Mouse (Mus musculus): ENCODE measurements around the gene Dpep1. TPM values are rescaled to one million over a fixed set of nuclear protein-coding genes. Genes with fewer than 3 reads are reported as not detected.

Dpep1 gene
- polyA plus RNA-seq, 1 experiment from 2014 or later: not detected

DNA sequence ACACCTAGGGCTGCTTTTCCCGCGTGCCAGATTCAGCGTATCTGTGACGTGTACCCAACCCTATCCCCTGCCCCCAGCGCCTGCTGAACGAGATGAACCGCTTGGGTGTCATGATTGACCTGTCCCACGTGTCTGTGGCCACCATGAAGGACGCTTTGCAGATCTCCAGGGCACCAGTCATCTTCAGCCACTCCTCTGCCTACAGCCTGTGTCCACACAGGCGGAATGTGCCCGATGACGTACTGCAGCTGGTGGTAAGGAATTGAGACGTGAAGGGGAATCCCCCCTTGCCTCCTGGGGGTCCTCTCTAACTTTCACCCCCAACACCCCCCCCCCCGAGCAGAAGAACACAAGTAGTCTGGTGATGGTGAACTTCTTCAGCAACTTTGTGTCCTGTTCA lies 13.8 kb downstream of the Dpep1 start:
- Histone ChIP-seq H3K27ac (ENCODE audit: low read depth, low read length) (no peak overlapping the region), H3K36me3 (ENCODE audit: control insufficient read depth, insufficient read depth, low read length) (no peaks in the 10 kb centered on the region), H3K4me2 (ENCODE audit: low read depth, low read length) (no peak overlapping the region), H3K27me3 (ENCODE audit: control insufficient read depth, insufficient read depth, low read length) (no peaks in the 10 kb centered on the region), H3K4me3 (ENCODE audit: low read depth, low read length) (no peak overlapping the region), H3K4me1 (ENCODE audit: control insufficient read depth, insufficient read depth, low read length) (no peaks in the 10 kb centered on the region), H3K9ac (replicated peaks; ENCODE audit: low read depth, low read length) (no peak overlapping the region), H3K9me3 (ENCODE audit: control insufficient read depth, low read length) (no peaks in the 10 kb centered on the region)
- ATAC-seq (ENCODE audit: low read depth): no peak
- 75% methylated on average over 14 of the region's 14 CpGs for WGBS

DNA sequence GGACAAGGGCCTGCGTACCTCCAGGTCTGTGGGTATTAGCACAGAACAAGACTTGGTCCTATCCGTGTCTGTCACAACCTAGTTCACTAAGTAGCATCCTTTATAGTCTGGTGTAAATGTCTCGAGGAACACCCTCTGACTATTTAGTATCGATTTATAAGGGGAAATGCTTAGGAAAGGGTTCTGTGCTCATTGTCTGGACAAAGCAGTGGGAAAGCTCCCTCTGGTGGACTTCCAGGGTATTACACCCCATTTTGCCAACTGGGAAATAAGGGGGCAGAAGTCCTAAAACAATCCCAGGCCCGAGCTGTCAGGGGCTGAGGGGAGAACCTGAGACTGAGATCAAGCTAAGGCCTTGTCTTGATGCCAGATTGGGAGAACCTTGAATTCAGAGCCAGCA lies 16.2 kb downstream of the Dpep1 start:
- no peak overlapping the region for H3K27ac ChIP-seq (ENCODE audit: low read depth, low read length)
- H3K4me3 ChIP-seq (ENCODE audit: low read depth, low read length): no peak overlapping the region
- H3K36me3 ChIP-seq (ENCODE audit: control insufficient read depth, insufficient read depth, low read length): peaks cover 11% of the 10 kb centered on the region
- H3K27me3 ChIP-seq (ENCODE audit: control insufficient read depth, insufficient read depth, low read length): no peaks in the 10 kb centered on the region
- H3K4me1 ChIP-seq (ENCODE audit: control insufficient read depth, insufficient read depth, low read length): no peaks in the 10 kb centered on the region
- H3K9me3 ChIP-seq (ENCODE audit: control insufficient read depth, low read length): no peaks in the 10 kb centered on the region
- H3K9ac ChIP-seq (replicated peaks; ENCODE audit: low read depth, low read length): no peak overlapping the region
- WGBS: 20% methylated on average over 5 of the region's 5 CpGs
- peak; percentile 11; the same call in 1 of the 2 replicates for ATAC-seq (ENCODE audit: low read depth)
- no peak overlapping the region for H3K4me2 ChIP-seq (ENCODE audit: low read depth, low read length)

DNA sequence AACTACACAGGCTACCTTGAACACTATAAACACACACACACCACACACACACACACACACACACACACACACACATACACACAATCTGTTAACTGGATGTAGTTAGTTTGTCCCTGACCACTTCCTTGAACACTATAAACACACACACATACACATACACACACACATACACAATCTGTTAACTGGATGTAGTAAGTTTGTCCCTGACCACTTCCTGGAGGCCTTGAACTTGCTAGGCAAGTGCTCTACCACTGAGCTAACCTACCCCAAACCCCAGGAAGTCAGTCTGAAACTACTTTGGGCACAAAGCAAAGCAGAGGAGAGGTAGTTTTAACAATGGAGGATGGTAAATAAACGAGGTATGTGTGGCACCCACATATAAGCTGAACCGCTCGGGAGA lies 17.5 kb downstream of the Dpep1 start:
- Histone ChIP-seq H3K9ac (replicated peaks; ENCODE audit: low read depth, low read length) (no peak overlapping the region), H3K36me3 (ENCODE audit: control insufficient read depth, insufficient read depth, low read length) (peaks cover 16% of the 10 kb centered on the region), H3K4me2 (ENCODE audit: low read depth, low read length) (no peak overlapping the region), H3K27ac (ENCODE audit: low read depth, low read length) (no peak overlapping the region), H3K27me3 (ENCODE audit: control insufficient read depth, insufficient read depth, low read length) (no peaks in the 10 kb centered on the region), H3K4me1 (ENCODE audit: control insufficient read depth, insufficient read depth, low read length) (no peaks in the 10 kb centered on the region), H3K4me3 (ENCODE audit: low read depth, low read length) (no peak overlapping the region), H3K9me3 (ENCODE audit: control insufficient read depth, low read length) (no peaks in the 10 kb centered on the region)
- ATAC-seq (ENCODE audit: low read depth): no peak
- 89% methylated on average over 3 of the region's 3 CpGs for WGBS

DNA sequence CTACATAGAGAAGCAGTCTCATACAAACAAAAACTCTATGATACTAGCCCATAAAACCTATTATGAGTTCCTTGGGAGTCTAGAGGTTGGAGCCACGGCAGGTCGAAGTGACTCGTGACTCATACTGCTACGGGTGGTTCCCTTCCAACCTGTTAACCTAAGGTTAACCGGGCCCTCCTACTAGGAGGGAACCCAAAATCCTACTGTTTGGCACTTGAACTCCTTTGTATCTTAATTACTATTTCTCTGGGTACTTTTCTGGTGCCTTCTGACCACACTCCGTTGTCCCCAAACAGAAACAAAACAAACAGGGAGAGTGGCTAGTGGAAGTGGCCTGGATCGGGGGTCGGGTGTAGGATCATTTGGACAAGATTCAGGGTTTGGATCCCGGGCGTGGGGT lies 25.8 kb downstream of the Dpep1 start:
- Histone ChIP-seq H3K9ac (replicated peaks; ENCODE audit: low read depth, low read length) (peak overlapping the region; percentile 97), H3K27me3 (ENCODE audit: control insufficient read depth, insufficient read depth, low read length) (no peaks in the 10 kb centered on the region), H3K36me3 (ENCODE audit: control insufficient read depth, insufficient read depth, low read length) (peaks cover 24% of the 10 kb centered on the region), H3K9me3 (ENCODE audit: control insufficient read depth, low read length) (no peaks in the 10 kb centered on the region), H3K4me2 (ENCODE audit: low read depth, low read length) (peak overlapping the region; percentile 71), H3K4me1 (ENCODE audit: control insufficient read depth, insufficient read depth, low read length) (peaks cover 14% of the 10 kb centered on the region), H3K4me3 (ENCODE audit: low read depth, low read length) (peak overlapping the region; percentile 92), H3K27ac (ENCODE audit: low read depth, low read length) (no peak overlapping the region)
- no peak for ATAC-seq (ENCODE audit: low read depth)
- WGBS: 47% methylated on average over 10 of the region's 10 CpGs

DNA sequence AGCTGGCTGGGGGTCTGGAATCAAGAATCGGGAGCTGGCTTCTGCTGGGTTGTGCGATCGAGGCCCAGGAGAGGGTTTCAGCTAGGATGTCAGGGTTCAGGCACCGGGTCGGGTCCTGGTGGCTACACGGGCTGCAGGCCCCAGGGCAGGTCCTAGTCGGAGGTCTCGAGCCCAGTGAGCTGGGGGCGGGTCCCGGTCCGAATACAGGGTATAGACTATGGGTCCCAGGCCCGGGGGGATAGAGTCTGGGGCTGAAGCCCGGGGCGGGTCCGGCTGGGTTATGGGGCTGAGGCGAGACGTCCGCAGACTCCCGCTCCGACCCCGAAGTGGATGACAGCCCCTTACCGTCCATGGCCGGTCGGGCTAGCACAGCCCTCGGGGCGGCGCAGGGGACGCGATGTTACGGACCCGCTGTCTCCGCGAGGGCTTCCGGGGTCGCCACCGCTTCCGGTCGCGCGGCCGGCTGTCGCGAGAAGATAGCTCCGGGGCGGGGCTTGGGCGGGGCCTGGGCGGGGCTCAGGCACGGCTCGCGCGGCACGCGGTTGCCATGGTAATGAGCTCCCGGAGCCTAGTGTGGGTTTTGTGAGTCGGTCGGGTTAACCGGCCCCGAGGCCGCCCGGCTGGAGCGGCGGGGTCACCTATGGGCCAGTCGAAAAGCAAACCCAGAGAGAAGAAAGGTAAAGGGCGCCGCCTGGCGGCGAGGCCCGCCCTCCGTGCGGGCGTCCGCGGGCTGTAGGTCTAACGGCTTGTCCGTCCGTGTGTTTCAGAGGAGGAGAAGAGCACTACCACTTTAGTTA lies 26.5 kb downstream of the Dpep1 start, which contains the start of the genes Chmp1a and Spata33:
Gene Chmp1a, minus strand, starts transcription at position 443 of the 797 bp plus-strand sequence.
Gene Spata33, plus strand, starts transcription at position 512 of the 797 bp plus-strand sequence.
- peak within 1 kb of the TSS; percentile 97 for H3K9ac ChIP-seq (replicated peaks; ENCODE audit: low read depth, low read length)
- H3K4me2 ChIP-seq (ENCODE audit: low read depth, low read length): peak within 1 kb of the TSS; percentile 71
- peak within 1 kb of the TSS; percentile 92 for H3K4me3 ChIP-seq (ENCODE audit: low read depth, low read length)
- no peaks in the 10 kb centered on the region for H3K9me3 ChIP-seq (ENCODE audit: control insufficient read depth, low read length)
- no peaks in the 10 kb centered on the region for H3K27me3 ChIP-seq (ENCODE audit: control insufficient read depth, insufficient read depth, low read length)
- peaks cover 14% of the 10 kb centered on the region for H3K4me1 ChIP-seq (ENCODE audit: control insufficient read depth, insufficient read depth, low read length)
- ATAC-seq (ENCODE audit: low read depth): peak; percentile 94
- peaks cover 18% of the 10 kb centered on the region for H3K36me3 ChIP-seq (ENCODE audit: control insufficient read depth, insufficient read depth, low read length)
- WGBS: 1% methylated on average over 73 of the region's 76 CpGs
- peak within 1 kb of the TSS; percentile 4; the same call in 1 of the 2 replicates for H3K27ac ChIP-seq (ENCODE audit: low read depth, low read length)

DNA sequence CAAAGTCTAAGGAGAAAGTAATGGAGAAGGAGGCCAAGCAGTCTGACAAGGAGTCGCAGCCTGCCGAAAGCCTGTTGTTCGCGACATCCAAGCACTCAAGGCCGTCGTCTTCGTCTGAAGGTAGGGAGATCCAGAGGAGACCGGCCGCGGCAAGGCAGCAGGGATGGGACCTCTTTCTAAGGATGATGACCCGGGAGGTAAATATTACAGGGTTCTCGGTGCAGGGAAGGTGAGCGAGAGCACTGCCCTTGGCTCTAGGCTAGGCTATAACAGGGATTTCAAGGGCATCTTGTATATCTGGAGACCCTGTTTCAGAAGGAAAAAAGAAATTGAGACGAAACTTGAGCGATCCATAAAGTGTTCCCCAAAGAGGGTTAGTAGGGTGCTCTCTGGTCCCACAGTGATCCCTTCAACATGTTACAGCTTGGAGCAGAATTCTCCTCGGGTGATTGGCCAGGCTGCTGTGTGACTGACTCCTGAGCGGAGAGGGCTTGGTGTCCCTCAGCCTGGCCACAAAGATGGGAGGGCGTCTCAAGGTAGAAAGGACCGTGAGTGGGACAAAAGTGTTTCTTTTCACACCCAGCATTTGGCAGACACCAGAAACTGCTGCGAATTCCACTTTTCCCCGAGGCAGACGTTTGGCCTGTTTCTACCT lies 27.2 kb downstream of the Dpep1 start:
- Histone ChIP-seq H3K9ac (replicated peaks; ENCODE audit: low read depth, low read length) (peak overlapping the region; percentile 97), H3K4me3 (ENCODE audit: low read depth, low read length) (peak overlapping the region; percentile 92), H3K4me2 (ENCODE audit: low read depth, low read length) (peak overlapping the region; percentile 71), H3K27me3 (ENCODE audit: control insufficient read depth, insufficient read depth, low read length) (no peaks in the 10 kb centered on the region), H3K4me1 (ENCODE audit: control insufficient read depth, insufficient read depth, low read length) (peaks cover 14% of the 10 kb centered on the region), H3K36me3 (ENCODE audit: control insufficient read depth, insufficient read depth, low read length) (peaks cover 18% of the 10 kb centered on the region), H3K27ac (ENCODE audit: low read depth, low read length) (peak overlapping the region; percentile 4; the same call in 1 of the 2 replicates), H3K9me3 (ENCODE audit: control insufficient read depth, low read length) (no peaks in the 10 kb centered on the region)
- peak; percentile 29 for ATAC-seq (ENCODE audit: low read depth)
- 19% methylated on average over 22 of the region's 22 CpGs for WGBS

DNA sequence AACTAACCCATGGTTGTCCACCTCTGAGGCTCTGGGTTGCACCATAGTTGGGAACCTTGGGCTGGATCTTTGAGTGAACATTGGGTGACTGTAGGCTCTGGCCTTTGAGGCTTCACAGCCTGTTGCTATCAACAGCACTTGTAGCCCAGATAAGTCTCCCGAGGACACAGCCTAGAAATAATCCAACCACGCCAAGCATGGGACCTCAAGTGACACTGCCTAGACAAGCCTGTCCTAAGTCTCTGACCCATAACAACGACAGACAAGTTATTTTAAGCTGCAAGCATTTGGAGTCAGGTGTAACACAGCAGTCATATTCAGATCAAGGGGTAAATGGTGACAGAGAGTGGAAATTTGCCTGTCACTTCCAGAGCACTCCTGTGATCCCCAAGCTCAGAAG lies 29.4 kb downstream of the Dpep1 start:
- no peaks in the 10 kb centered on the region for H3K36me3 ChIP-seq (ENCODE audit: control insufficient read depth, insufficient read depth, low read length)
- no peak overlapping the region for H3K27ac ChIP-seq (ENCODE audit: low read depth, low read length)
- no peak overlapping the region for H3K9ac ChIP-seq (replicated peaks; ENCODE audit: low read depth, low read length)
- no peak overlapping the region for H3K4me3 ChIP-seq (ENCODE audit: low read depth, low read length)
- peaks cover 14% of the 10 kb centered on the region for H3K4me1 ChIP-seq (ENCODE audit: control insufficient read depth, insufficient read depth, low read length)
- no peaks in the 10 kb centered on the region for H3K9me3 ChIP-seq (ENCODE audit: control insufficient read depth, low read length)
- no peak overlapping the region for H3K4me2 ChIP-seq (ENCODE audit: low read depth, low read length)
- WGBS: 84% methylated on average over 3 of the region's 3 CpGs
- no peaks in the 10 kb centered on the region for H3K27me3 ChIP-seq (ENCODE audit: control insufficient read depth, insufficient read depth, low read length)
- ATAC-seq (ENCODE audit: low read depth): no peak

DNA sequence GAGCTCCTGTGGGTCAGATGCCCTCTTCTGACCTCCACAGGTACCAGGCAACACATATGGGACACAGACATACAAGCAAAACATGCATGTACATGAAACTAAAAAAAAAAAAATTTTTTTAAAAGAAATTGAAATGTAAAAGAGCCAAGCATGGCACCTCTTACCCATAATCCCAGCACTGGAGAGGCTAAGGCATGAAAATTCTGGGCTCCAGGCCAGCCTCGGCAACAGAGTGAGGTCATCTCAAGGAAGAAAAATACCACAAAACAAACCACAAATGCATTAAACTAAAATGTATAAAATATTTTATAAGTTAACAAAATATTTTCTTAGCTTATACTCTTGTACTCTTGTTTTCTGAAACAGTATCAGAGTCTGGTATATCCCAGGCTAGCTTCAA lies 34.9 kb downstream of the Dpep1 start:
- Histone ChIP-seq H3K4me1 (ENCODE audit: control insufficient read depth, insufficient read depth, low read length) (peaks cover 14% of the 10 kb centered on the region), H3K9ac (replicated peaks; ENCODE audit: low read depth, low read length) (no peak overlapping the region), H3K27ac (ENCODE audit: low read depth, low read length) (no peak overlapping the region), H3K36me3 (ENCODE audit: control insufficient read depth, insufficient read depth, low read length) (no peaks in the 10 kb centered on the region), H3K4me3 (ENCODE audit: low read depth, low read length) (no peak overlapping the region), H3K27me3 (ENCODE audit: control insufficient read depth, insufficient read depth, low read length) (no peaks in the 10 kb centered on the region), H3K9me3 (ENCODE audit: control insufficient read depth, low read length) (no peaks in the 10 kb centered on the region), H3K4me2 (ENCODE audit: low read depth, low read length) (no peak overlapping the region)
- ATAC-seq (ENCODE audit: low read depth): no peak
- WGBS: 97% methylated on average over 1 of the region's 1 CpGs
